Mouse (Mus musculus) kidney, postnatal 14 days (tissue): ENCODE measurements around the gene Bub1b.

Experiments
- DNase-seq: peaks from one replicate; pipeline ENCODE4 v3.0.0; 2022; ENCODE audit warnings: mixed read lengths

Bub1b gene

GRCm38 (mm10) chr2:118597673-118598568, at the start of gene Bub1b:
Gene Bub1b (plus strand): TSS chr2:118598211.
- DNase-seq: peak; percentile 94

- DNase-seq: peak; percentile 49
Measured at GRCm38 (mm10) chr2:118548421-118549221, 49.4 kb upstream of the Bub1b start.

GRCm38 (mm10) chr2:118549507-118550473, 48.2 kb upstream of the Bub1b start, which contains the start of gene Bmf:
Gene Bmf (minus strand): TSS chr2:118549687.
- peak; percentile 100 for DNase-seq

GRCm38 (mm10) chr2:118551606-118552005, 46.4 kb upstream of the Bub1b start:
- no peak for DNase-seq

GRCm38 (mm10) chr2:118554356-118554990, 43.5 kb upstream of the Bub1b start:
- DNase-seq: peak; percentile 70

GRCm38 (mm10) chr2:118558426-118558825, 39.6 kb upstream of the Bub1b start:
- DNase-seq: no peak

- DNase-seq: no peak
Measured at GRCm38 (mm10) chr2:118562015-118562414, 36.0 kb upstream of the Bub1b start.

GRCm38 (mm10) chr2:118562431-118562830, 35.6 kb upstream of the Bub1b start:
- DNase-seq: no peak

GRCm38 (mm10) chr2:118567179-118567578, 30.8 kb upstream of the Bub1b start:
- no peak for DNase-seq

- DNase-seq: no peak
Measured at GRCm38 (mm10) chr2:118570939-118571338, 27.1 kb upstream of the Bub1b start.

GRCm38 (mm10) chr2:118572183-118572836, 25.7 kb upstream of the Bub1b start:
- DNase-seq: no peak

- DNase-seq: no peak
Measured at GRCm38 (mm10) chr2:118573135-118573534, 24.9 kb upstream of the Bub1b start.

- peak; percentile 18 for DNase-seq
Measured at GRCm38 (mm10) chr2:118586013-118586412, 12.0 kb upstream of the Bub1b start.

- DNase-seq: no peak
Measured at GRCm38 (mm10) chr2:118587686-118588085, 10.3 kb upstream of the Bub1b start.

GRCm38 (mm10) chr2:118591083-118591482, 6.9 kb upstream of the Bub1b start:
- DNase-seq: no peak

- no peak for DNase-seq
Measured at GRCm38 (mm10) chr2:118599087-118599486, 1.1 kb downstream of the Bub1b start.

- no peak for DNase-seq
Measured at GRCm38 (mm10) chr2:118601599-118602263, 3.7 kb downstream of the Bub1b start.

- DNase-seq: no peak
Measured at GRCm38 (mm10) chr2:118604091-118604490, 6.1 kb downstream of the Bub1b start.

GRCm38 (mm10) chr2:118606032-118606431, 8.0 kb downstream of the Bub1b start:
- DNase-seq: peak; percentile 34

- DNase-seq: peak; percentile 17
Measured at GRCm38 (mm10) chr2:118606976-118607375, 9.0 kb downstream of the Bub1b start.

GRCm38 (mm10) chr2:118618013-118618412, 20.0 kb downstream of the Bub1b start:
- no peak for DNase-seq
